Mouse (Mus musculus) midbrain, postnatal 0 days (tissue): ENCODE data around the gene Upf3b. TPM values are rescaled to one million over a fixed set of nuclear protein-coding genes. Genes with fewer than 3 reads are reported as not detected.
"Not testable (repeated sequence)": the region's sequence is repeated elsewhere in the genome, so short reads cannot be mapped to it uniquely, and the experiment has no call there.

ENCODE experiments used
- ATAC-seq: fragments of 200-750 bp; cut with Nextera tagmentation; 2 replicates; pipeline ENCODE4 v1.8.0; 2017; ENCODE audit warnings: moderate number of reproducible peaks, mild to moderate bottlenecking, moderate TSS enrichment, moderate library complexity; ENCODE audit not compliant: low FRiP score
- DNase-seq: peaks from one replicate; pipeline ENCODE4 v3.0.0-alpha.2; 2015; ENCODE audit warnings: low spot score
- H3K27ac ChIP-seq: fragments of 300-500 bp; sonication (generic); 2 replicates; pipeline ENCODE4 v1.5.1; 2014; ENCODE audit warnings: low read depth, mild to moderate bottlenecking, low read length, mixed read lengths
- H3K27me3 ChIP-seq: fragments of 300-500 bp; sonication (generic); 2 replicates; pipeline ENCODE4 v1.6.1; 2014; ENCODE audit warnings: low read length, control low read depth, mixed read lengths; ENCODE audit not compliant: insufficient read depth
- H3K36me3 ChIP-seq: fragments of 300-500 bp; sonication (generic); 2 replicates; pipeline ENCODE4 v1.6.1; 2014; ENCODE audit warnings: low read length, control low read depth, mixed read lengths; ENCODE audit not compliant: insufficient read depth
- H3K4me1 ChIP-seq: fragments of 300-500 bp; sonication (generic); 2 replicates; pipeline ENCODE4 v1.6.1; 2014; ENCODE audit warnings: mild to moderate bottlenecking, control low read depth, antibody characterized with exemption, low read length, mixed read lengths; ENCODE audit not compliant: insufficient read depth
- H3K4me2 ChIP-seq: fragments of 300-500 bp; sonication (generic); 2 replicates; pipeline ENCODE4 v1.6.1; 2014; ENCODE audit warnings: low read depth, mild to moderate bottlenecking, low read length, mixed read lengths; ENCODE audit not compliant: poor library complexity, severe bottlenecking
- H3K4me3 ChIP-seq: fragments of 300-500 bp; sonication (generic); 2 replicates; pipeline ENCODE4 v1.5.1; 2014; ENCODE audit warnings: low read depth, mild to moderate bottlenecking, low read length, moderate library complexity
- H3K9ac ChIP-seq: fragments of 300-500 bp; sonication (generic); replicated peaks from 2 replicates; pipeline ENCODE4 v1.6.1; 2014; ENCODE audit warnings: mild to moderate bottlenecking, low read length, moderate library complexity, mixed read lengths; ENCODE audit not compliant: poor library complexity, severe bottlenecking
- H3K9me3 ChIP-seq: fragments of 300-500 bp; sonication (generic); 2 replicates; pipeline ENCODE4 v1.6.1; 2016; ENCODE audit warnings: low read length, control low read depth
- CTCF ChIP-seq: IDR thresholded peaks from 2 replicates; pipeline ENCODE4 v1.5.1; 2016; ENCODE audit warnings: antibody characterized with exemption, mild to moderate bottlenecking
- WGBS: fragments of 180-500 bp; shearing (Covaris S2); extraction: QIAGEN DNeasy Blood & Tissue Kit; methylation state at CpG from one replicate; pipeline ENCODE4 v1.1.7; 2014; 5-methylcytosine and 5-hydroxymethylcytosine counted together
- polyA plus RNA-seq: library from polyadenylated mRNA; unstranded; fragments of >200 nt; fragmentation: Nextera tagmentation; extraction: Ambion mirVana; gene quantifications from 2 replicates; pipeline ENCODE4 v1.2.1, GENCODE M21; 2015
- total RNA-seq: library from RNA; depleted of rRNA; stranded (reverse); fragments of >200 nt; gene quantifications from 2 replicates; pipeline ENCODE4 v1.2.3, GENCODE M21; 2014

Upf3b gene
- total and polyA plus RNA-seq, 2 experiments from 2014 or later, result 11.0 to 27.2 TPM

DNA sequence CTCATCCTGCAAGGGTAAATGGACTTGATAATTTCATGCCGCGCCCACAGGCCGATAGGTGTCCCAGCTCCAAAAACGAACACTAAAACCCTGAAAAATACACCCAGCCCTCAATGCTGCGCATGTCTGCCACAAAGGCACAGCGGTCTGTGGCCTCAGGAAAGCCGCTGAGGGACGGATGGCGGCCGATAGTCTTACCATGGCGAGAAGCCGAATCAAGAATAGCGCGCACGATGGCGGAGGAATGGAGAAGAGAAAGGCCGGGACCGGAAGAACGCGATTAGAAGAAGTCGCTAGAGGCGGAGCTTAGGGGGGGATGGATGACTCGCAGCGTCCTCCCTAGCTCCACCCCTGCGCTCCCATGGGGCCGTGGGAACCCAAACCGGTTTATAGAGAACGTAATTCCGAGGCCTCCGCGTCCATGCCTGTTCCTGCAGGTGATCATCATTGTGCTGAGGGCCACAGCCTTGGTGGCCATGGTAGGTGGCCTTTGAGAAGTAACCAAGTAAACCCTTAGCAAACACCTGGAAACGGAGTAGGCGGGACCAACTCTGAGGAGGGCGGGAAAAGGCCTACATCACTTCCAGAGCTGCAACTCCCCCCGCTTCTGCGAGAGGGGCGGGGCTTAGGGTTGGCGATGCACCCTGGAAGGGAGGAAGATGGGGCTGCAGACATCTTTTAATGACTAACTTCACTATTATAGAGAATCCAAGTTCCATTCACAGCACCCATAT lies 25.0 kb downstream of the Upf3b start, which contains the start of gene Rpl39:
Gene Rpl39 (minus strand): TSS at position 476 of the 734 bp plus-strand sequence.
- peak; percentile 29 for TF ChIP-seq CTCF
- ATAC-seq (peak; percentile 95), DNase-seq (peak; percentile 95)
- peak within 1 kb of the TSS; percentile 78 for H3K27ac ChIP-seq
- H3K9ac ChIP-seq, result peak within 1 kb of the TSS; percentile 59
- WGBS, result 19% methylated on average over 37 of the region's 38 CpGs
- H3K4me2 ChIP-seq, result peak within 1 kb of the TSS; percentile 54
- no peaks in the 10 kb centered on the region for H3K36me3 ChIP-seq
- H3K9me3 ChIP-seq, result no peaks in the 10 kb centered on the region
- H3K4me3 ChIP-seq, result peak within 1 kb of the TSS; percentile 49
- no peaks in the 10 kb centered on the region for H3K4me1 ChIP-seq
- H3K27me3 ChIP-seq, result no peaks in the 10 kb centered on the region

GRCm38 (mm10) chrX:37084318-37084926 lies 25.7 kb downstream of the Upf3b start:
- no peaks in the 10 kb centered on the region for H3K9me3 ChIP-seq
- peak overlapping the region; percentile 54 for H3K4me2 ChIP-seq
- ATAC-seq (peak; percentile 70), DNase-seq (peak; percentile 40)
- peak overlapping the region; percentile 59 for H3K9ac ChIP-seq
- H3K27me3 ChIP-seq, result no peaks in the 10 kb centered on the region
- H3K4me3 ChIP-seq, result peak overlapping the region; percentile 49
- H3K36me3 ChIP-seq, result no peaks in the 10 kb centered on the region
- H3K4me1 ChIP-seq, result no peaks in the 10 kb centered on the region
- TF ChIP-seq CTCF, result no peak
- 18% methylated on average over 19 of the region's 19 CpGs for WGBS
- H3K27ac ChIP-seq, result peak overlapping the region; percentile 78

- Histone ChIP-seq H3K4me1 (no peaks in the 10 kb centered on the region), H3K4me3 (no peak overlapping the region), H3K27me3 (no peaks in the 10 kb centered on the region), H3K9ac (no peak overlapping the region), H3K4me2 (no peak overlapping the region), H3K27ac (no peak overlapping the region), H3K9me3 (no peaks in the 10 kb centered on the region), H3K36me3 (no peaks in the 10 kb centered on the region)
- no peak for TF ChIP-seq CTCF
- no peak for ATAC-seq
- WGBS, result 58% methylated on average over 6 of the region's 6 CpGs
- DNase-seq, result no peak
Measured at GRCm38 (mm10) chrX:37081194-37081593, 28.9 kb downstream of the Upf3b start.

DNA sequence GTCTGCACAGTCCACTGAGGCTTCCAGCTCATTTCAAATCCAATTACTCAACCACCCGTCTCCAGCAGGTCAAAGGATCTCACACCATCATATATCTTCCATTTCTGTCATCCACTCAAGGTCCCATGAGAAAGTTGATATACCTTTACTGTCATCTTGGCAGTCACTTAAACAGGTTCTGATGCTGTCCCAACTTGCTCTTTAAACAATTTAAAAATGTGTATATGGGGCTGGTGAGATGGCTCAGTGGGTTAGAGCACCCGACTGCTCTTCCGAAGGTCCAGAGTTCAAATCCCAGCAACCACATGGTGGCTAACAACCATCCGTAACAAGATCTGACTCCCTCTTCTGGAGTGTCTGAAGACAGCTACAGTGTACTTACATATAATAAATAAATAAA lies 29.8 kb downstream of the Upf3b start:
- H3K9ac ChIP-seq, H3K36me3 ChIP-seq, H3K9me3 ChIP-seq, DNase-seq, H3K4me3 ChIP-seq, H3K27ac ChIP-seq, H3K27me3 ChIP-seq, ATAC-seq, H3K4me1 ChIP-seq, H3K4me2 ChIP-seq: not testable (repeated sequence)
- 73% methylated on average over 3 of the region's 4 CpGs for WGBS

- no peaks in the 10 kb centered on the region for H3K4me1 ChIP-seq
- WGBS, result 81% methylated on average over 8 of the region's 8 CpGs
- H3K9me3 ChIP-seq, result no peaks in the 10 kb centered on the region
- H3K4me2 ChIP-seq, result no peak overlapping the region
- H3K36me3 ChIP-seq, result no peaks in the 10 kb centered on the region
- H3K27ac ChIP-seq, result no peak overlapping the region
- DNase-seq (no peak), ATAC-seq (no peak)
- H3K27me3 ChIP-seq, result no peaks in the 10 kb centered on the region
- H3K4me3 ChIP-seq, result no peak overlapping the region
- no peak overlapping the region for H3K9ac ChIP-seq
- TF ChIP-seq CTCF, result no peak
Measured at GRCm38 (mm10) chrX:37076651-37077050, 33.5 kb downstream of the Upf3b start.

GRCm38 (mm10) chrX:37074262-37074892 lies 35.7 kb downstream of the Upf3b start:
- no peaks in the 10 kb centered on the region for H3K9me3 ChIP-seq
- no peaks in the 10 kb centered on the region for H3K4me1 ChIP-seq
- no peak overlapping the region for H3K9ac ChIP-seq
- peak; percentile 85 for TF ChIP-seq CTCF
- H3K4me3 ChIP-seq, result no peak overlapping the region
- H3K27me3 ChIP-seq, result no peaks in the 10 kb centered on the region
- 37% methylated on average over 9 of the region's 9 CpGs for WGBS
- DNase-seq, result peak; percentile 67
- H3K36me3 ChIP-seq, result no peaks in the 10 kb centered on the region
- peak; percentile 63; the same call in 1 of the 2 replicates for ATAC-seq
- H3K4me2 ChIP-seq, result no peak overlapping the region
- H3K27ac ChIP-seq, result no peak overlapping the region
